Comparison of ENCODE assay signal across 13 mouse cellular contexts in genomic region chr1:189960481-189960880, GRCm38 (mm10). TPM values are rescaled to one million over a fixed set of nuclear protein-coding genes. Genes with fewer than 3 reads are reported as not detected.
DNase-seq lines count a peak whose midpoint lies in the region; ATAC-seq lines count a peak whose summit lies in the region.
"Had no signal": no experiment of that assay in that cellular context is flagged by ENCODE, and none has a peak within 500 bp of the region (broad histone marks: within the 10 kb centered on the region; RNA-seq: fewer than 3 reads in every experiment).

No protein-coding gene starts in this region.

- no peak overlapping the region for H3K4me2 ChIP-seq in embryonic facial prominence, embryonic 14.5 days (ENCODE audit: low read depth, low read length)
- no peak overlapping the region for H3K4me2 ChIP-seq in heart, embryonic 15.5 days
- H3K4me2 ChIP-seq: hindbrain, embryonic 13.5 days had no signal

- peak; percentile 23 for DNase-seq in embryonic facial prominence, embryonic 14.5 days (ENCODE audit: low spot score)
- DNase-seq in embryonic facial prominence, embryonic 10.5 days (ENCODE audit: low spot score), result no peak
- DNase-seq in frontal cortex, postnatal 14 days (ENCODE audit: low spot score in 2 of 2), result peak; percentile 19 to 40
- DNase-seq in left cerebral cortex, adult 9 months (ENCODE audit: low spot score in 2 of 2), result peak; percentile 33 to 69
- no peak for DNase-seq in urinary bladder, postnatal 14 days (ENCODE audit: low spot score)
- DNase-seq: adrenal gland, adult 8-10 months; cerebellum, adult 2 months; kidney, postnatal 14 days had no signal

- no peak overlapping the region for H3K9ac ChIP-seq in embryonic facial prominence, embryonic 14.5 days (ENCODE audit: low read depth, low read length)
- H3K9ac ChIP-seq in heart, embryonic 15.5 days, result no peak overlapping the region
- H3K9ac ChIP-seq: hindbrain, embryonic 13.5 days; liver, embryonic 14.5 days had no signal

- 56% methylated on average over 5 of the region's 5 CpGs for WGBS in embryonic facial prominence, embryonic 14.5 days
- 76% methylated on average over 5 of the region's 5 CpGs for WGBS in embryonic facial prominence, embryonic 10.5 days
- WGBS in heart, embryonic 15.5 days, result 34% methylated on average over 5 of the region's 5 CpGs

- no peak for ATAC-seq in embryonic facial prominence, embryonic 14.5 days (ENCODE audit: low read depth)
- ATAC-seq in heart, embryonic 15.5 days (replicated peaks; ENCODE audit: insufficient number of reproducible peaks, insufficient read depth, low FRiP score, low read depth), result peak; percentile 94
- no peak for ATAC-seq in CD4-positive, CD25-positive, alpha-beta regulatory T cell, adult 4 months
- no peak for ATAC-seq in erythroid progenitor cell, adult 5-6 weeks (replicated peaks; ENCODE audit: low FRiP score, poor library complexity, severe bottlenecking)

- no peaks in the 10 kb centered on the region for H3K9me3 ChIP-seq in embryonic facial prominence, embryonic 14.5 days (ENCODE audit: control insufficient read depth, low read length)
- no peaks in the 10 kb centered on the region for H3K9me3 ChIP-seq in embryonic facial prominence, embryonic 10.5 days
- no peaks in the 10 kb centered on the region for H3K9me3 ChIP-seq in heart, embryonic 15.5 days (replicated peaks)
- H3K9me3 ChIP-seq: hindbrain, embryonic 13.5 days had no signal

- no peaks in the 10 kb centered on the region for H3K36me3 ChIP-seq in embryonic facial prominence, embryonic 14.5 days (ENCODE audit: control insufficient read depth, insufficient read depth, low read length)
- H3K36me3 ChIP-seq in embryonic facial prominence, embryonic 10.5 days (replicated peaks), result no peaks in the 10 kb centered on the region
- H3K36me3 ChIP-seq in heart, embryonic 15.5 days, result no peaks in the 10 kb centered on the region
- H3K36me3 ChIP-seq: hindbrain, embryonic 13.5 days had no signal

- no peaks in the 10 kb centered on the region for H3K4me1 ChIP-seq in embryonic facial prominence, embryonic 14.5 days (ENCODE audit: control insufficient read depth, insufficient read depth, low read length)
- H3K4me1 ChIP-seq in embryonic facial prominence, embryonic 10.5 days, result no peaks in the 10 kb centered on the region
- peaks cover 17% of the 10 kb centered on the region for H3K4me1 ChIP-seq in heart, embryonic 15.5 days (replicated peaks)
- H3K4me1 ChIP-seq: hindbrain, embryonic 13.5 days had no signal

- no peak overlapping the region for H3K4me3 ChIP-seq in embryonic facial prominence, embryonic 14.5 days (ENCODE audit: low read depth, low read length)
- H3K4me3 ChIP-seq in embryonic facial prominence, embryonic 10.5 days, result no peak overlapping the region
- no peak overlapping the region for H3K4me3 ChIP-seq in heart, embryonic 15.5 days
- H3K4me3 ChIP-seq: hindbrain, embryonic 13.5 days had no signal

- H3K27ac ChIP-seq in embryonic facial prominence, embryonic 14.5 days (replicated peaks; ENCODE audit: low read depth, low read length), result no peak overlapping the region
- no peak overlapping the region for H3K27ac ChIP-seq in embryonic facial prominence, embryonic 10.5 days (replicated peaks)
- H3K27ac ChIP-seq in heart, embryonic 15.5 days, result peak overlapping the region; percentile 88
- H3K27ac ChIP-seq: hindbrain, embryonic 13.5 days; liver, embryonic 14.5 days had no signal

- no peaks in the 10 kb centered on the region for H3K27me3 ChIP-seq in embryonic facial prominence, embryonic 14.5 days (replicated peaks; ENCODE audit: control insufficient read depth, insufficient read depth, low read length)
- H3K27me3 ChIP-seq in embryonic facial prominence, embryonic 10.5 days (replicated peaks; ENCODE audit: low read depth, poor library complexity, severe bottlenecking), result no peaks in the 10 kb centered on the region
- no peaks in the 10 kb centered on the region for H3K27me3 ChIP-seq in heart, embryonic 15.5 days
- H3K27me3 ChIP-seq: hindbrain, embryonic 13.5 days had no signal

RNA-seq across cellular contexts. Expression of gene Smyd2, which starts 38.3 kb away (rescaled TPM):
- 97.4 and 104 TPM in 2 replicates for polyA plus RNA-seq in embryonic facial prominence, embryonic 14.5 days (2014; fragmentation: Nextera tagmentation; extraction: Ambion mirVana)
- polyA plus RNA-seq in embryonic facial prominence, embryonic 10.5 days (2016; fragmentation: Nextera tagmentation; extraction: Ambion mirVana), result 78.5 and 84.3 TPM in 2 replicates
- polyA plus RNA-seq in heart, embryonic 15.5 days (2015; fragmentation: Nextera tagmentation; extraction: Ambion mirVana), result 208 and 210 TPM in 2 replicates
- polyA plus RNA-seq in CD4-positive, CD25-positive, alpha-beta regulatory T cell, adult 4 months (2017; shearing (Covaris generic)), result 1 to 10 TPM; 6.7 to 8.9 TPM
- 6.3 and 13.0 TPM in 2 replicates for total RNA-seq in erythroid progenitor cell, adult 5-6 weeks (2015; ENCODE audit: low replicate concordance)
- 8.1 and 9.6 TPM in 2 replicates for total RNA-seq in erythroid progenitor cell, adult 5-6 weeks (2017; ENCODE audit: low replicate concordance)

Comparison
In these comparisons a context has a peak if more than half of its experiments do, and no peak if none do; other contexts are left out.
1. DNase-seq: peak in embryonic facial prominence, embryonic 14.5 days (single experiment), frontal cortex, postnatal 14 days (2 of 2) and left cerebral cortex, adult 9 months (2 of 2); none in embryonic facial prominence, embryonic 10.5 days (single experiment) and urinary bladder, postnatal 14 days (single experiment).